Mouse (Mus musculus) mesoderm, embryonic 11.5 days (tissue): ENCODE results near the gene H2afy2.

Source experiments
- DNase-seq: peaks from one replicate; pipeline ENCODE4 v3.0.0-alpha.2; 2012; ENCODE audit warnings: low read depth, low spot score

H2afy2 gene

DNA sequence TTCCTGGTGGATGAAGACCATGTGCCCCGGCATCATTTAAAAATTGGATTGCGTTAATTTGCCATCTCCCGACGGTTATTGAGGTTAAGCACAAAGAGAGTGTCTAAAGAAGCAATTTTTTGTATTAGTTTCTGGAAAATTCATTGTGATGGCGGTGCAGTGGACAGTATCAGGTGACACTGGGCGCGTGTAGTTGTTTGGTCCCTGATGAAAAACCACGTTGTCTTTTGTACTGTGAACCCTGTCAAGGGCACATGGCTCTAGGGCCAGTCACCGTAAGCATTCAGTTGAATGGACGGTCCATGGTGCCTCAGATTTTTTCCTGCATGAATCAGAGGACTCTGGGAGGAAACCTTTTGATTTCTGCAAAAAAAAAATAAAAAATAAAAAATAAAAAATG lies 467 bp upstream of the H2afy2 start:
- no peak for DNase-seq

DNA sequence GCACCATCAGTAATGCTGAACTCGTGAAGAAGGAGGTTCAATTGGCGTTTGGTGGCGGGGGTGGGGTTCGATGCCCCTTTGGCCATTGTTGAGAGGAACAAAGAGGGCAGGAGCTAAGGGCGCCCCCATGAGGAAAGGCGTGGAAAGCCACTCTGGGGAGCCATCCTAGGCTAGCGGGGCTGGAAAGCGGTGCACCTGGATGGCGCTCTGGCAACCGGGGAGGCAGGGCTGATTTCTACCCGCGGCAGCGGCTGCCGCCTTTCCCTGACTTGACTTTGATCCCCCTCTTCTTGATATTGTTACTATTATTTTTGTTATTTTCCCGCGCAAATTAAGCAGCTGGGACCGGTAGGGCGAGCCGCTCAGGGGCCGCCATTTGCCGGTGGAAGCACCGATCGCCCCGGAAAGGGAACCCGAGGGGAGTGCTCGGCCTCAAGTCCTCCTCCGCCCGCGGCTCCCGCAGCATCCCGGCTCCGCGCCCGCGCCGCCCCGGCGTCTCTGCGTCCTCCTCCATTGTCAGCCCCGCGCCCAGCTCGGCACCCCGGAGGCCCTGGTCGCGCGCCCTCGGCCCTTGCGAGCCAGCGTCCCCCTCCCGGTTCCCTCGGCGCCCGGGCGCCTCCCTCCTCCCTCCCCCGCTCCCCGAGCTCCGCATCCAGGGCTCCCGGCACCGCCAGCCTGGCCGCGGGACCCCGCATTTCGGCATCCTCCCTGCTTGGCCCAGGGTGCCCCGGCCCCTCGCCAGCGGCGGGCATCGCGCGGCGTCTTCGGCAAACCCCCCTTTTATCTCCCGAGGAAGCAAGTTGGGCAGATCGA lies 942 bp downstream of the H2afy2 start:
- peak; percentile 80 for DNase-seq

DNA sequence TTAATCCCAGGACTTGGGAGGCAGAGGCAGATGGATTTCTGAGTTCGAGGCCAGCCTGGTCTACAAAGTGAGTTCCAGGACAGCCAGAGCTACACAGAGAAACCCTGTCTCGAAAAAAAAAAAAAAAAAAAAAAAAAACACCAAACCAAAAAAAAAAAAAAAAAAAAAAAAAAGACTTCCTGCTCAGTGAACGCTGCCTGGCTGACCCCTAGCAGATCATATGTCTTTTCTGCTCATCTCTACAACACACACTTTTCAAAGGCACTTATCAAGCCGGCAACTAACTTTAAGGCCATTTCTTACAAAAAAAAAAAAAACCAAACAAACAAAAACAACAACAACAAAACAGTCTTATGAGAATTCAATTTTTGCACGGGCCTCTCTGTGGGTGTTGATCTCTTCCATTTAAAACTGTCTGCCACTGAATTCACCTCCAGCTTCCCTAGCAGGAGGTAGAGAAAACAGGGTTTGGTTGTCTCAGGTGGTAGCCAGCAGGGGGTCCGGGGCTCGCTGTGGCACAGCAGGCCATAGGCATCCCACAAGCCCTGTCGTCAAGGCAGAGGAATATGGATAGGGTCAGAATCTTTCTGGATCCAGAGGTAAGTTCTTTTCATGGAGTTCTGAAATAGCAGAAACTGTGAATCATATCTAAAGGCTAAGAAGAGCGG lies 2.4 kb downstream of the H2afy2 start:
- DNase-seq: peak; percentile 35

GRCm38 (mm10) chr10:61766806-61767205 lies 17.1 kb downstream of the H2afy2 start:
- DNase-seq: no peak

DNA sequence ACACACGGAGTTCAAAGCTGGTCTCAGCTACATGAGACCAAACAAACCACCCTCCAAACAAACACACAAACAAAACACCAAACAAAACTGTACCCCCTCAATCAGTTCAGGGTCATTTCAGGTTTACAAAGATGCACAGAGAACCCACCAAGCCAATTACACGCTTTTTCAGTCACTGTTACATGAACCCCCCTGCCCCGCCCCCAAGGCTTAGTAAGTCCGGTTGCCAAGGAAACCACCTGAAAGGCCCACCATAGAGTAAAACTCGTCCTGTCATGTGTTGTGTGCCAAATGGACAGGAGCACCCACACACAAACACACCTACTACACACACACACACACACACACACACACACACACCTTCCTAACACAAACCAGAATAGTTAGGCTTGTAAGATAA lies 18.4 kb downstream of the H2afy2 start:
- DNase-seq: peak; percentile 36

GRCm38 (mm10) chr10:61764689-61765088 lies 19.3 kb downstream of the H2afy2 start:
- DNase-seq: no peak

DNA sequence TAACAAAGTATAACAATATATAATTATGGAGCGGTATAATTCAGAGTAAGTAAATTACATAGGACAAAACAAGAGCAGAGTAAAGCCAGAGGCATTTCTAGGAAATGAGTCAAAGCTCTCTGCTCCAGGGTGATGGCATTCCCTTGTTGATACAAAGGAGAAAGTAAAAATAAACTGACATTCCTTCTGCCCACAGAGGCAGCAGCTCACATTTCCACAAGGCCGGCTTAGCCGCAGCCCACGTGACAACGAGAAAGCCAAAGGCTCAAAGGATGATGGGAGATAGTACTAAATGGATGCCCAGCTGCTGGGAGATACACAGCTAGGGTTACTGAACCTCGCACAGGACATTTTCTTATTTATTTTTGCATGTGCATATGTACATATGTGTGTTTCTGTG lies 24.1 kb downstream of the H2afy2 start:
- peak; percentile 60 for DNase-seq

GRCm38 (mm10) chr10:61758904-61759303 lies 25.0 kb downstream of the H2afy2 start:
- no peak for DNase-seq

DNA sequence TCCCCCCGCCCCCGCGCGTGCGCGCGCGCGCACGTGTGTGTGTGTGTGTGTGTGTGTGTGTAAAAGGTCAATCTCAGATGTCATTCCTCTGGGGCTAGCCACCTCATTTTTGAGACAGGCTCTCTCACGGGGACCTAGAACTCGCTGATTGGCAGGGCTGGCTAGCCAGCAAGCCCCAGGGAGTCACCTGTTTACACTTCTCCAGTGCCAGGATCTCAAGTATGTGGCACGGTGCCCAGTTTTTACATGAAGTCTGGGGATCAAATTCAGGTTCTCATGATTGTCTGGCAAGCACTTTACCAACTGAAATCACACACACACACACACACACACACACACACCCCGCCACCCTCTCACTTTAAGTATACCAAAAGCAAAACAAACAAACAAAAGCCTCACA lies 26.9 kb downstream of the H2afy2 start:
- no peak for DNase-seq

- DNase-seq: no peak
Measured at GRCm38 (mm10) chr10:61753071-61753470, 30.9 kb downstream of the H2afy2 start.

DNA sequence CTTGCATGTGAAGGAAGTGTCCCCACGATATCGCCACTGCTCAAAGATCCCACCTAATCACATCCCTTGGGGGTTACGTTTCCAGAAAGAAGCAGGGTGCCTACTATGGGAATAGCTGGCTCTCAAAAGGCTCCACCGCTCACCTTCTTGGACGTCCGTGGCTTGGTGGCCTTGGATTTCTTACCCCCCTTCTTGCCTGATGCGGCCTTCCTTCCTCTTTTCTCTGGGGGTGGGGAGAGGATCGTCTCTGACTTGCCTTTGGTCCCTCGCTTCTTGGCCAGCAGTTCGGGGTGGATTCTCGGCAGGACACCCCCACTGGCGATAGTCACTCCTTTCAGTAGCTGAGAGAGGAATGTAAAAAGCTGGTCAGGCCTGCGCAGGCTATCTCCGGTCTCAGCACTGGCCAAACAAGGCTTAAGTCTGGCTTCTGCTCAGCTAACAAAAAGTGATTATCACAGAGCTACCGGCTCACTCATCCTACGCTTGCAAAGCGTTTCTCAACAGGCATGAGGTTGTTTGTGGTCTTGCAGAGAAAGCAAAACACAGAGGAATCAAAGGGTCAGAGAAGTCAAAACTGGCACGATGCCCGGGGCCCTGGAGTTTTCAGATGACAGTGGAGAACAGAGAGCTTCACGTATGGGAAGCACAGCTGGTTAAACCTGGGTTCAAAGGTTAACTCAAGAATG lies 32.3 kb downstream of the H2afy2 start:
- no peak for DNase-seq

DNA sequence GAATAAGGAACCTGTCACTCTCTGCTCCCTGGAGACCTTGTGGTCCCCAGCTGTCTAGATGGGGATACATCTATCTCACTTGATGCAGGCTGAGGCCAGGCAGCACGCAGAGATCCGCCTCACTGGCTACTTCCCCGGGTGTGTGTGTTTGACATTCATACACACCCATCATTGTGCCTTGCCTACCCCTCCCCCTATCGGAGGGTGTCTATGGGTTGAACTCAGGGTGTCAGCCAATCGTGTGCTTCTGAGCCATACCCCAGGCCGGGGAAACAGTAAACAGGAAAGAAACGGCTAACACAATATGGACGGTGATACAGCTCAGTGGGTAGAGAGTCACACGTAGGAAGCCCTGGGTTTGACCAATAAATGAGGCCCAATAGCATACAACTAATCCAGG lies 33.9 kb downstream of the H2afy2 start:
- no peak for DNase-seq

DNA sequence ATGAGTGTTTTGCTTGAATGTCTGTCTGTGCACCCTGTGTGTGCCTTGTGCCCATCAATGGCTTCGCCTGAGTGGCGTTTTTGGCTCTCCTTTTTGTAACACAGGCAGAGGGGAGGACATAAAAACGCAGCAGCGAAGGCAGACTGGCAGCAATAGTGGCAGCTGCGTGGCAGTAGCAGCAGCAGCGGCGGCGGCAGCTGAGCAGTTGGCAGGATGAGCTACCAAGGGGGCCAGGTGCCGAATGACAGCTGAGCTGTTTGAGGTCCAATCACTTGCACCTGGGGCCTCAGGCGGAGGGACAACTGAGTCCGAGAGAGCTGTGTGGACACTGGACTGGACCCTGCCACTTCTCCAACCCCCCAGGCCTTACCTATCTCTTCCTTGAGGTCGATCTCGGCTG lies 36.6 kb downstream of the H2afy2 start:
- DNase-seq: no peak

- peak; percentile 44 for DNase-seq
Measured at GRCm38 (mm10) chr10:61745133-61745532, 38.8 kb downstream of the H2afy2 start.

- no peak for DNase-seq
Measured at GRCm38 (mm10) chr10:61742336-61742735, 41.6 kb downstream of the H2afy2 start.

GRCm38 (mm10) chr10:61741873-61742272 lies 42.1 kb downstream of the H2afy2 start:
- DNase-seq: no peak

GRCm38 (mm10) chr10:61741306-61741705 lies 42.6 kb downstream of the H2afy2 start:
- DNase-seq: no peak

GRCm38 (mm10) chr10:61738126-61738525 lies 45.8 kb downstream of the H2afy2 start:
- DNase-seq: no peak

- DNase-seq: no peak
Measured at GRCm38 (mm10) chr10:61737537-61737936, 46.4 kb downstream of the H2afy2 start.

GRCm38 (mm10) chr10:61736671-61737078 lies 47.3 kb downstream of the H2afy2 start:
- no peak for DNase-seq

DNA sequence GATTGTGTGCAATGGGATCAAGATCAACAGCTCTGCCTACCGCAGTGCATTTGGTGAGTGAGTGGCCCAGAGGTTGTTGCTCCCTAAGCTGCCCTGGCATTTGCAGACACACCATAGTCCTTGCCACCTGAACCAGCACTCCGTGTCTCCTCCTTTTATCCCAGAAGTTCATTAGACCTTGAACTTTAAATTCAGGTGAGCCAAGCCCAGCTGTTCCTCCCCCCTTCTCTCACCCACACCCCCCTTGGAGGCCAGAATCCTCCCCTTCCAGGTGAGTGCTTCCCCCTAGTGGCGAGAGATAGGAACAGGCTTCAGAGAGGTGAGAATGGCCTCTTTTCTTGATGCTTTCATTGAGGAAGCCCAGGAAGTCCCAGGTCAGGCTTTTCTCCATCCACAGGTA lies 49.6 kb downstream of the H2afy2 start:
- peak; percentile 41 for DNase-seq

- DNase-seq: no peak
Measured at GRCm38 (mm10) chr10:61730171-61730570, 53.8 kb downstream of the H2afy2 start.

DNA sequence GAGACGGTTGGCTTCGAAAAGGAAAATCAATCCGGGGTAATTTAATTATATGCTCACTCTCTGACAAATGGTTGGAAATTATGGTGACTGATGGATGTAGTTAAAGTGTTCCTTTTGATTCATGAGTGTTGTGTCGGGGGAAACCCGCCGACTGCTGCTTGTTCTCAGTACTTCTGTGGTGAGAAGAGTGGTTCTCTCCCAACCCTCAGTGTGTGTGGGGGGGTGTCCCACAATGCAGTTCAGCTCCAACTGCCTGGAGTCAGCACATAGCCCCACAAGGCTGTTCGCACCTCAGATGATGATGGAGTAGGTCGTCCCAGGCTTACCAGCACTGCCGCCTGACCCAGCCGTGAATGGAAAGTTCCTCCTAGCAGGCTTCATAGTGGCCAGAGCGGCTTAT lies 54.8 kb downstream of the H2afy2 start:
- no peak for DNase-seq
